Mouse (Mus musculus): ENCODE measurements at regions not wholly inside any gene's neighbourhood (a gene's known extent, or its start where the extent isn't known, plus 50 kb on each side); places are given as distances from the start of the nearest gene placed in this dataset.

DNA sequence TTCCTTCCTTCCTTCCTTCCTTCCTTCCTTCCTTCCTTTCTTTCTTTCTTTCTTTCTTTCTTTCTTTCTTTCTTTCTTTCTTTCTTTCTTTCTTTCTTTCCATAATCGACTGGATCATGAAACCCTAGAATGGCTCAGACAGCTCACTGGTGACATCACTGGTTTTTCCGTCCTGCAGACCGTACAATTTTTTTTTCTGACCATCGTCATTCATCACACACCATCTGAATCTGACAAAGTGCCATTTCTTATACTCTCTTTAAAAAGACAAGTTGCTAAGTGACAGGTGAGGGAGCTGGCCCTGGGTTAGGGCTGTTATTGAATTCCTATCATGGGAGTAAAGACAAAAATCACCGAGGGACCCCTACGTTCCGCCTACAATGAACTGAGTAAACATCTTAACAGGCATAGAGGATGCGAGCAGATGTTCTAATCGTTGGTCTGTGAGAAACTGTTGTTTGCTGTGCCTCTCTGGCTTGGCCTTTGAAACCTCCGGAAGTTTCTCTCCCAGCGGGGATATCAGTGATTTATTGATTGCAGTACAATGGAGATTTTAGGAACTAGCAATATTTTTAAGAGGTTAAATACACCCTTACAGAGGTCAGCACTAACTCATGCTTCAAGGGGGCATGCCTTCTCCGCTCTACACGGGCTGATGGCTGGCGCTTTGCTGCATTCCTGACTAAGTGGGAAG, 192.6 kb upstream of the Gm5148 start:
- TF ChIP-seq TCF12 (IDR thresholded peaks at IDR 0.05; ENCODE audit: low read depth, low read length) (no peak), ZMIZ1 (IDR thresholded peaks at IDR 0.05; ENCODE audit: low read depth, low read length) (no peak)
